Mouse (Mus musculus) 3T3-L1 (cell line): ENCODE measurements around the gene Tnfrsf17.
A peak's percentile ranks its signal among the peaks of the same experiment; 100 is the strongest.
"Not testable (repeated sequence)": the region's sequence is repeated elsewhere in the genome, so short reads cannot be mapped to it uniquely, and the experiment has no call there.

Experiments used
- DNase-seq: peaks from one replicate; pipeline ENCODE4 v3.0.0-alpha.2; 2015; ENCODE audit warnings: low read depth, low spot score

The Tnfrsf17 gene

GRCm38 (mm10) chr16:11331030-11331429, 17.4 kb downstream of the Tnfrsf17 start:
- no peak for DNase-seq

- DNase-seq: no peak
Measured at GRCm38 (mm10) chr16:11343292-11343815, 29.7 kb downstream of the Tnfrsf17 start.

GRCm38 (mm10) chr16:11351903-11352302, 38.3 kb downstream of the Tnfrsf17 start:
- no peak for DNase-seq

GRCm38 (mm10) chr16:11359173-11359572, 45.6 kb downstream of the Tnfrsf17 start:
- no peak for DNase-seq

- DNase-seq: no peak
Measured at GRCm38 (mm10) chr16:11359919-11360318, 46.3 kb downstream of the Tnfrsf17 start.

GRCm38 (mm10) chr16:11360576-11360975, 47.0 kb downstream of the Tnfrsf17 start:
- DNase-seq: not testable (repeated sequence)

- DNase-seq: no peak
Measured at GRCm38 (mm10) chr16:11365626-11366025, 52.0 kb downstream of the Tnfrsf17 start.

GRCm38 (mm10) chr16:11366851-11367250, 53.2 kb downstream of the Tnfrsf17 start:
- no peak for DNase-seq

GRCm38 (mm10) chr16:11368412-11368811, 54.8 kb downstream of the Tnfrsf17 start:
- DNase-seq: no peak

- no peak for DNase-seq
Measured at GRCm38 (mm10) chr16:11369162-11369561, 55.5 kb downstream of the Tnfrsf17 start.

- peak; percentile 25 for DNase-seq
Measured at GRCm38 (mm10) chr16:11369642-11370041, 56.0 kb downstream of the Tnfrsf17 start.
